Mouse (Mus musculus) bone marrow macrophage, adult 2 months (primary cell): ENCODE results near the gene Dnajb8.

Source experiments
- CTCF ChIP-seq: IDR thresholded peaks from 2 replicates; pipeline ENCODE4 v1.5.1; 2012; ENCODE audit warnings: low read depth, mild to moderate bottlenecking, low read length, moderate library complexity
- POLR2A ChIP-seq: IDR thresholded peaks from 2 replicates; pipeline ENCODE4 v1.6.1; 2012; ENCODE audit warnings: mild to moderate bottlenecking, low read depth, low read length, borderline replicate concordance

DNA sequence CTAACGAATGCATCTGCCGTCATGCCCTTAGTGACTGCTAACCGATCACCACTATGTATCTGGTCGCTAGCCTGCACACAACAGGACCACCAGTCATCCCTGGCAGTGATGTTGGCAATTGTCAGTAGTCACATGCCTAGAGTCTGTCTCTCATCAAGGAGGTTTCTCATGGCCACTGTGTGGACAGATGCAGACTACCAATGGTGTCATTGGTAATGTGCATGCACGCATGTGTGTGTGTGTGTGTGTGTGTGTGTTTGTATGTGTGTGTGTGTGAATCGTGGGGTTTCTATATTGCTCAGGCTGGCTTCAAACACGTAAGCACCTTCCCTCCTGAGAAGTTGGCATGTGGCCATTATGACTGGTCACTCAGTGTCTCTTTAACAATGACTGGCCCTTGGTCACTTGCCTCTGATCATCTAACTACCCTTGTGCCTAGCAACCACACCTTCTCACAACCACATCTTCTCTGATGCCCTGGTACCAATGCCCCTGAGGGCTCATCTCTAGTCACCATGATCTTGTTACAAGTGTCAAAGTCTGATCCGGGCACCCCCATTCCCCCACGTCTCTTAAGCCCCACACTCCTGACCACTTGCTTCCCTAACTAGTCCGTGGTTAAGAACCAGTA lies 14.6 kb upstream of the Dnajb8 start:
- TF ChIP-seq POLR2A (no peak), CTCF (no peak)
